Mouse (Mus musculus) Patski (cell line): ENCODE data around the gene Mroh2a. TPM values are rescaled to one million over a fixed set of nuclear protein-coding genes. Genes with fewer than 3 reads are reported as not detected.

ENCODE experiments used
- ATAC-seq: fragments of 100-300 bp; one replicate; pipeline ENCODE4 v1.8.0; 2021
- CTCF ChIA-PET: fragments of 350-600 bp; sonication (Branson Sonifier 250); formaldehyde crosslinking; loops from one replicate; lab custom pipeline; 2022; ENCODE audit warnings: inconsistent platforms; lab: Charles Lee
- POLR2A ChIA-PET: fragments of 350-600 bp; sonication (Branson Sonifier 250); formaldehyde crosslinking; loops from one replicate; lab custom pipeline; 2022; ENCODE audit warnings: antibody characterized with exemption, inconsistent platforms; lab: Charles Lee
- DNase-seq: peaks from one replicate; pipeline ENCODE4 v3.0.0-alpha.2; 2011; ENCODE audit warnings: low read depth, low spot score
- H3K27me3 ChIP-seq: fragments of 371-371 bp; one replicate; pipeline ENCODE4 v1.5.1; 2021
- CTCF ChIP-seq: fragments of 100-300 bp; IDR thresholded peaks from one replicate; pipeline ENCODE4 v1.5.1; 2021
- in situ Hi-C: fragments of 300-500 bp; cut with MboI; formaldehyde crosslinking; loops from 3 replicates; pipeline ENCODE4 v1.11.1; 2018; ENCODE audit warnings: low pct_unique_long_range_greater_than_20kb, mixed read lengths
- polyA plus RNA-seq: library from polyadenylated mRNA; unstranded; gene quantifications from one replicate; pipeline ENCODE4 v1.2.3, GENCODE M21; 2021

Mroh2a gene
- polyA plus RNA-seq, 1 experiment from 2014 or later = 2.3 TPM

- CTCF ChIA-PET = interaction anchor here (9.1 kb wide), 1 partner anchor 10 kb away, joined by 93 read pairs; no protein-coding TSS in a partner anchor
- in situ Hi-C loops = no loop called here
- TF ChIP-seq CTCF = no peak
- POLR2A ChIA-PET = interaction anchor here (0.8 to 2.5 kb wide), 2 partner anchors 12 to 70 kb away, joined by 4 to 7 read pairs; no protein-coding TSS in a partner anchor
- no peak for DNase-seq
- no peak for ATAC-seq
- H3K27me3 ChIP-seq = no peaks in the 10 kb centered on the region
Measured at GRCm38 (mm10) chr1:88273832-88274231, 47.0 kb downstream of the Mroh2a start.

GRCm38 (mm10) chr1:88274371-88275077 is 47.7 kb downstream of the Mroh2a start:
- CTCF ChIA-PET = interaction anchor here (1.0 to 9.1 kb wide), 2 partner anchors 10 to 12 kb away, joined by 4 to 93 read pairs; no protein-coding TSS in a partner anchor
- no peaks in the 10 kb centered on the region for H3K27me3 ChIP-seq
- POLR2A ChIA-PET = interaction anchor here (0.7 to 2.5 kb wide), 2 partner anchors 12 to 17 kb away, joined by 4 to 7 read pairs; no protein-coding TSS in a partner anchor
- ATAC-seq (no peak), DNase-seq (no peak)
- no peak for TF ChIP-seq CTCF
- in situ Hi-C loops = loop anchor here (5.0 to 25.0 kb wide), 2 partner anchors 122 to 437 kb away; no protein-coding TSS in a partner anchor

GRCm38 (mm10) chr1:88275078-88275680 is 48.4 kb downstream of the Mroh2a start:
- TF ChIP-seq CTCF = no peak
- no peak for ATAC-seq
- DNase-seq = no peak
- ChIA-PET CTCF (interaction anchor here (1.0 to 9.1 kb wide), 2 partner anchors 11 kb away, joined by 4 to 93 read pairs; no protein-coding TSS in a partner anchor), POLR2A (interaction anchor here (0.7 to 2.5 kb wide), 2 partner anchors 13 to 17 kb away, joined by 4 to 7 read pairs; no protein-coding TSS in a partner anchor)
- in situ Hi-C loops = loop anchor here (5.0 to 25.0 kb wide), 2 partner anchors 123 to 438 kb away; no protein-coding TSS in a partner anchor
- H3K27me3 ChIP-seq = no peaks in the 10 kb centered on the region

- in situ Hi-C loops = loop anchor here (5.0 to 25.0 kb wide), 2 partner anchors 124 to 439 kb away; no protein-coding TSS in a partner anchor
- no peak for TF ChIP-seq CTCF
- ChIA-PET POLR2A (interaction anchor here (1.3 to 2.5 kb wide), 2 partner anchors 12 to 14 kb away, joined by 3 to 7 read pairs; no protein-coding TSS in a partner anchor), CTCF (interaction anchor here (9.1 kb wide), 1 partner anchor 12 kb away, joined by 93 read pairs; no protein-coding TSS in a partner anchor)
- no peaks in the 10 kb centered on the region for H3K27me3 ChIP-seq
- no peak for ATAC-seq
- DNase-seq = no peak
Measured at GRCm38 (mm10) chr1:88275698-88276523, 49.1 kb downstream of the Mroh2a start.

GRCm38 (mm10) chr1:88276524-88277097 is 49.8 kb downstream of the Mroh2a start:
- no peak for TF ChIP-seq CTCF
- in situ Hi-C loops = loop anchor here (5.0 to 25.0 kb wide), 2 partner anchors 124 to 439 kb away; no protein-coding TSS in a partner anchor
- CTCF ChIA-PET = interaction anchor here (1.4 to 9.1 kb wide), 7 partner anchors 11 to 65 kb away, joined by 4 to 93 read pairs (median 7); partner anchors contain the start of gene Ugt1a1
- H3K27me3 ChIP-seq = no peaks in the 10 kb centered on the region
- no peak for ATAC-seq
- DNase-seq = no peak
- POLR2A ChIA-PET = interaction anchor here (0.6 to 1.3 kb wide), 2 partner anchors 13 to 41 kb away, joined by 3 to 4 read pairs; no protein-coding TSS in a partner anchor

- peak; percentile 95 for ATAC-seq
- in situ Hi-C loops = loop anchor here (5.0 to 25.0 kb wide), 2 partner anchors 125 to 440 kb away; no protein-coding TSS in a partner anchor
- TF ChIP-seq CTCF = no peak
- ChIA-PET CTCF (interaction anchor here (1.1 to 9.1 kb wide), 11 partner anchors 10 to 127 kb away, joined by 4 to 93 read pairs (median 6); partner anchors contain the start of gene Ugt1a1), POLR2A (interaction anchor here (0.6 to 1.4 kb wide), 4 partner anchors 11 to 41 kb away, joined by 3 to 4 read pairs (median 4); no protein-coding TSS in a partner anchor)
- no peaks in the 10 kb centered on the region for H3K27me3 ChIP-seq
- DNase-seq = peak; percentile 97
Measured at GRCm38 (mm10) chr1:88277098-88277817, 50.5 kb downstream of the Mroh2a start, which contains the start of the genes Hjurp and Trpm8. TSS of gene Hjurp (minus strand) at chr1:88277633. TSS of gene Trpm8 (plus strand) at chr1:88277661.

- ChIA-PET CTCF (interaction anchor here (1.1 to 9.1 kb wide), 11 partner anchors 9 to 128 kb away, joined by 4 to 93 read pairs (median 6); partner anchors contain the start of gene Ugt1a1), POLR2A (interaction anchor here (1.0 to 1.4 kb wide), 2 partner anchors 12 to 21 kb away, joined by 3 to 4 read pairs; no protein-coding TSS in a partner anchor)
- ATAC-seq (no peak), DNase-seq (no peak)
- in situ Hi-C loops = loop anchor here (5.0 to 25.0 kb wide), 2 partner anchors 126 to 441 kb away; no protein-coding TSS in a partner anchor
- no peak for TF ChIP-seq CTCF
- H3K27me3 ChIP-seq = no peaks in the 10 kb centered on the region
Measured at GRCm38 (mm10) chr1:88277818-88278511, 51.2 kb downstream of the Mroh2a start.
